Mouse (Mus musculus) CD8-positive naive resting alpha-beta T cell, adult 2 months (primary cell): ENCODE data around the gene Samt1.
"Not testable (repeated sequence)": the region's sequence is repeated elsewhere in the genome, so short reads cannot be mapped to it uniquely, and the experiment has no call there.

Experiments
- DNase-seq, 2 experiments: peaks; one replicate each; pipeline ENCODE4 v3.0.0; 2022; ENCODE audit warnings: low read depth in 2 of 2, low spot score in 2 of 2

The Samt1 gene

DNA sequence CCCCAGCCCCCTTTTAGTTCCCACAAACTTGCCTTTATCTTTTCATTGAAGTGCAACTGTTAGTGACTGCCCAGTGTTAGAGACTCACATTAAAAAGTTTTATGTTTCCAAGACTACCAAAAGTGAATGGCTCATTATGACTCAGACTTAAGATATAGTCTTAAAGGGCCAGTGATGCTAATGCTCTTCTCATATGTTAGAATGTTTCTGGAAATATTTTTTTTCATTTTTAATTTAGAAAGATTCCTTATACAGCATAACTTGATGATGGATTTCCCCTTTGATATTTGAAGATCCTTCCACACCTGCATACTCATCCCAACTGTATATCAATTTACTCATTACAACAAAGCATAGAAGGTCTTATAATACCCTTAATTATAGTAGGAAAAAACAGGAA, at the start of gene Samt1:
Gene Samt1, minus strand, starts transcription at position 101 of the 400 bp plus-strand sequence.
- not testable (repeated sequence) for DNase-seq

DNA sequence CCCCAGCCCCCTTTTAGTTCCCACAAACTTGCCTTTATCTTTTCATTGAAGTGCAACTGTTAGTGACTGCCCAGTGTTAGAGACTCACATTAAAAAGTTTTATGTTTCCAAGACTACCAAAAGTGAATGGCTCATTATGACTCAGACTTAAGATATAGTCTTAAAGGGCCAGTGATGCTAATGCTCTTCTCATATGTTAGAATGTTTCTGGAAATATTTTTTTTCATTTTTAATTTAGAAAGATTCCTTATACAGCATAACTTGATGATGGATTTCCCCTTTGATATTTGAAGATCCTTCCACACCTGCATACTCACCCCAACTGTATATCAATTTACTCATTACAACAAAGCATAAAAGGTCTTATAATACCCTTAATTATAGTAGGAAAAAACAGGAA, 42.5 kb upstream of the Samt1 start, which contains the start of gene Gm10057:
Gene Gm10057, minus strand, starts transcription at position 101 of the 400 bp plus-strand sequence.
- not testable (repeated sequence) for DNase-seq

DNA sequence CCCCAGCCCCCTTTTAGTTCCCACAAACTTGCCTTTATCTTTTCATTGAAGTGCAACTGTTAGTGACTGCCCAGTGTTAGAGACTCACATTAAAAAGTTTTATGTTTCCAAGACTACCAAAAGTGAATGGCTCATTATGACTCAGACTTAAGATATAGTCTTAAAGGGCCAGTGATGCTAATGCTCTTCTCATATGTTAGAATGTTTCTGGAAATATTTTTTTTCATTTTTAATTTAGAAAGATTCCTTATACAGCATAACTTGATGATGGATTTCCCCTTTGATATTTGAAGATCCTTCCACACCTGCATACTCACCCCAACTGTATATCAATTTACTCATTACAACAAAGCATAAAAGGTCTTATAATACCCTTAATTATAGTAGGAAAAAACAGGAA, 21.3 kb upstream of the Samt1 start, which contains the start of gene 4921511M17Rik:
Gene 4921511M17Rik, minus strand, starts transcription at position 101 of the 400 bp plus-strand sequence.
- DNase-seq, result not testable (repeated sequence)

DNA sequence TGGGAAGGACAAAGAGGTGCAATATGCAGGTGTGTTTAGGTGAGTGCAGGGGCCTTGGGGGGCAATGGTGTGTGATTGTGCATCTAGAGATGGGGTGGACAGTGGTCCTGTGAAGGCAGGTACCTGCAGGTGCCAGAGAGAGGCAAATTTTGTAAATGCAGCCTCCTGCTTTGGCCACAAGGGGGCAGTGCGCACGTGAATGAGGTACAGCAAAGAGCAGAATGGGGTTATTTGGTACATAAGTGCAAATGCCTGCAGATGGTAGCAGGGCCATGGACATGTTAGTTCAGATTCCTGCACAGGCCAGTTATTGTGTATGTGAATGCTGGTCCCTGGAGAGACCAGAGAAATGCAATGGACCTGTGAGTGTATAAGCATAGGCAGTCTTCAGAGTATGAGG, 35.5 kb downstream of the Samt1 start:
- not testable (repeated sequence) for DNase-seq

DNA sequence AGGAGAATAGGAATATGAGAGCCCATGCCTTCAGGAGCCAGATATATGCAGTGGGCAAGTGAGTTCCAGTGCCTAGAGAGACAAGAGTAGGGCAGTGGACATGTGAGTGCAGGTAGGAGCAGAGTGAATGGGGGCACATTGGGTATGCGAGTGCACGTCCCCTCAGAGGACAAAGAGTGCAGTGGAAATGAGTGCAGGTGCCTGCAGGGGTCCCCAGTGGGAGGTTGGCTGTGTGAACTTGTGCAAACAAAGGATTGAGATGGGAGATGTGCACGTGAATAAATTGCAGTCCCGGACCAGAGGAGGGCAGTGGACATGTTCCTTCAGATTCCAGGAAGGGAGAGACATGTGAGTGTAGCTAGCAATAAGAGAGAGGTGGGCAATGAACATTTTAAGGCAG, 36.0 kb downstream of the Samt1 start:
- DNase-seq, result not testable (repeated sequence)

DNA sequence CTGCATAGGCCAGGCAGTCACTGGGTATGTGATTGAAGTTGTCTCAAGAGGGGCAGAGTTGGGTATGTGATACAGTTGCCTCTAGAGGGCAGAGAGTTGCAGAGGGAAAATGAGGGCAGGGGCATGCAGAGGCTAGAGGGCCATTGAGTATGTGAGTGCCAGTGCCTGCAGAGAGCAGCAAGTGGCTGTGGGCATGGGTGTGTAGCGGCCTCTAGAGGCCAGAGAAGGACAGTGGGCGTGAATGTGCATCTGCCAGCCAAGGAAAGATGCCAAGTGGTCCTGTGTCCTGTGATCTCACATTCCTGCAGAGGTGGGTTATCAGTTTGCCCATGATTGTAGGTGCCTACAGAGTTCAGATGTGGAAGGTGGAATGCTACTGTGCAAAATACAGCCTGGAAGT, 38.0 kb downstream of the Samt1 start:
- DNase-seq, result no peak

DNA sequence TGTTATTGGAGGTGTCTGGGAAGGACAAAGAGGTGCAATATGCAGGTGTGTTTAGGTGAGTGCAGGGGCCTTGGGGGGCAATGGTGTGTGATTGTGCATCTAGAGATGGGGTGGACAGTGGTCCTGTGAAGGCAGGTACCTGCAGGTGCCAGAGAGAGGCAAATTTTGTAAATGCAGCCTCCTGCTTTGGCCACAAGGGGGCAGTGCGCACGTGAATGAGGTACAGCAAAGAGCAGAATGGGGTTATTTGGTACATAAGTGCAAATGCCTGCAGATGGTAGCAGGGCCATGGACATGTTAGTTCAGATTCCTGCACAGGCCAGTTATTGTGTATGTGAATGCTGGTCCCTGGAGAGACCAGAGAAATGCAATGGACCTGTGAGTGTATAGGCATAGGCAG, 59.6 kb downstream of the Samt1 start:
- not testable (repeated sequence) for DNase-seq
